Mouse (Mus musculus) CD8-positive naive resting alpha-beta T cell, adult 2 months (primary cell): ENCODE results near the gene Sult5a1.
"Not testable (repeated sequence)": the region's sequence is repeated elsewhere in the genome, so short reads cannot be mapped to it uniquely, and the experiment has no call there.

Source experiments
- DNase-seq, 2 experiments: peaks; one replicate each; pipeline ENCODE4 v3.0.0; 2022; ENCODE audit warnings: low read depth in 2 of 2, low spot score in 2 of 2

The Sult5a1 gene

GRCm38 (mm10) chr8:123135806-123136205, 22.3 kb downstream of the Sult5a1 start:
- no peak for DNase-seq

- no peak for DNase-seq
These were observed 22.7 kb downstream of the Sult5a1 start for GRCm38 (mm10) chr8:123135406-123135805.

GRCm38 (mm10) chr8:123134149-123134713, 23.9 kb downstream of the Sult5a1 start:
- DNase-seq = no peak

GRCm38 (mm10) chr8:123132953-123133352, 25.2 kb downstream of the Sult5a1 start:
- DNase-seq = no peak

- no peak for DNase-seq
These were observed 27.1 kb downstream of the Sult5a1 start for GRCm38 (mm10) chr8:123131041-123131440.

GRCm38 (mm10) chr8:123126193-123126816, 31.8 kb downstream of the Sult5a1 start:
- no peak for DNase-seq

- no peak for DNase-seq
These were observed 35.4 kb downstream of the Sult5a1 start for GRCm38 (mm10) chr8:123122670-123123069.

- no peak for DNase-seq
These were observed 36.1 kb downstream of the Sult5a1 start for GRCm38 (mm10) chr8:123122059-123122458.

GRCm38 (mm10) chr8:123117744-123118143, 40.4 kb downstream of the Sult5a1 start:
- no peak for DNase-seq

- no peak for DNase-seq
These were observed 40.9 kb downstream of the Sult5a1 start, which contains the start of gene Cpne7 for GRCm38 (mm10) chr8:123117127-123117731. TSS of gene Cpne7 (plus strand) at chr8:123117374.

GRCm38 (mm10) chr8:123114644-123115043, 43.5 kb downstream of the Sult5a1 start:
- no peak for DNase-seq

GRCm38 (mm10) chr8:123113908-123114469, 44.1 kb downstream of the Sult5a1 start:
- DNase-seq = no peak

- no peak for DNase-seq
These were observed 45.2 kb downstream of the Sult5a1 start for GRCm38 (mm10) chr8:123112892-123113291.

GRCm38 (mm10) chr8:123110649-123111048, 47.5 kb downstream of the Sult5a1 start:
- peak; percentile 35 to 57 for DNase-seq

- DNase-seq = no peak
These were observed 49.2 kb downstream of the Sult5a1 start for GRCm38 (mm10) chr8:123108953-123109352.

- DNase-seq = no peak
These were observed 50.1 kb downstream of the Sult5a1 start for GRCm38 (mm10) chr8:123108010-123108409.

GRCm38 (mm10) chr8:123106531-123106930, 51.6 kb downstream of the Sult5a1 start:
- DNase-seq = no peak

GRCm38 (mm10) chr8:123105553-123106326, 52.4 kb downstream of the Sult5a1 start:
- DNase-seq = peak in 1 of 2 experiments; percentile 51

- no peak for DNase-seq
These were observed 53.9 kb downstream of the Sult5a1 start for GRCm38 (mm10) chr8:123104046-123104767.

GRCm38 (mm10) chr8:123103285-123103684, 54.8 kb downstream of the Sult5a1 start:
- DNase-seq = no peak

- not testable (repeated sequence) for DNase-seq
These were observed 55.3 kb downstream of the Sult5a1 start for GRCm38 (mm10) chr8:123102855-123103254.
